Mouse (Mus musculus) bone marrow, adult 2 months (tissue): Measurements from ENCODE around the gene Pik3c2a.

Experiments used
- CTCF ChIP-seq: fragments of 200-500 bp; IDR thresholded peaks from 2 replicates; pipeline ENCODE4 v1.5.1; 2011; ENCODE audit warnings: low read length, control low read depth; ENCODE audit not compliant: control insufficient read depth, insufficient read depth
- POLR2A ChIP-seq: fragments of 200-500 bp; IDR thresholded peaks from 2 replicates; pipeline ENCODE4 v1.6.1; 2011; ENCODE audit warnings: low read depth, mild to moderate bottlenecking, control low read depth, low read length, borderline replicate concordance; ENCODE audit not compliant: control insufficient read depth

- no peak for TF ChIP-seq CTCF
- TF ChIP-seq POLR2A, result no peak
Measured at GRCm38 (mm10) chr7:116290559-116290958, 152.7 kb downstream of the Pik3c2a start.
